Mouse (Mus musculus) heart, postnatal 0 days (tissue): ENCODE results near the gene Magi3.

Experiments
- CTCF ChIP-seq: IDR thresholded peaks from 2 replicates; pipeline ENCODE4 v1.5.1; 2016; ENCODE audit warnings: antibody characterized with exemption, control low read depth, low read depth
- EP300 ChIP-seq: IDR thresholded peaks from 2 replicates; pipeline ENCODE4 v1.6.1; 2016; ENCODE audit warnings: antibody characterized with exemption, low read depth

DNA sequence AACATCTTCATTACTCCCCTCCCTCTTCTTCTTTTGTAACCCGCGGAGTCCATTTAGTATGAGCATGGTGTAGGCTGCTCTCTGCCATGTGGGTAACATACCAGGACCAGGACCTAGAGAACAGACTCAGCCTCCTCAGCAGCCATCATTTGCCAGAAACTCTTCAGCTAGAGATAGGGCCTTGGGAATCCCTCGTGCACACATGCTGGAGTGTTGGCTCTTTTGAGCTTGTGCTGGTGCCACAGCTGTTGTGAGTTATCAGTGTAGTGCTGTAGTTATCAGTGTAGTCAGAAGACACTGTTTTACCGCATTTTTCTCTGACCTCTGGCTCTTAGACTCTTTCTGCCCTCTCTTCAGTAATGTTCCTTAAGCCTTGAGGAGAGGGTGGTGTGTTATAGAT, 230.8 kb downstream of the Magi3 start:
- TF ChIP-seq CTCF = no peak
- TF ChIP-seq EP300 = no peak
